Mouse (Mus musculus) fat pad, adult 2 months (tissue): ENCODE data around the gene Trpd52l3.
"Not testable (repeated sequence)": the region's sequence is repeated elsewhere in the genome, so short reads cannot be mapped to it uniquely, and the experiment has no call there.

ENCODE experiments used
- DNase-seq: peaks from one replicate; pipeline ENCODE4 v3.0.0-alpha.2; 2011; ENCODE audit warnings: low read depth, low spot score; ENCODE audit errors: extremely low read depth

The Trpd52l3 gene

DNA sequence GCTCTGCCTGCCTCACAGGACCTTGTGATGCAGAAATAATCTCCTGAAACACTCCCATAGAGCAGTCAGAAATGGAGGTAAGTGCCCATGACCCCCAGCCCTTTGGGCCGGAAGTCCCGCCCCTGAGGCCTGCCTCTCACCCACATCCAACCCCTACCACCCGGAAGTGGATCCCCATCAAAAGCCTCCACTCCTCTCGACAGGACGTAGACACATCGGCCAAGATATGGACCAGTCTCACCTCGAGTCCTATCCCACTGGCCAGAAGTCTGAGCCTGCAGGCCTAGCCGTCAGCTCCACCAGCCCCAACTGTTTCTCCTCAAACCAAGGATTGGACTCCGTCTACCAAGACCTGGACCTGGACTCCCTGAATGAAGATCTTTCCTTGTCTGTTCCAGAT is at the start of gene Trpd52l3:
Gene Trpd52l3, plus strand, starts transcription at position 170 of the 400 bp plus-strand sequence.
- no peak for DNase-seq

DNA sequence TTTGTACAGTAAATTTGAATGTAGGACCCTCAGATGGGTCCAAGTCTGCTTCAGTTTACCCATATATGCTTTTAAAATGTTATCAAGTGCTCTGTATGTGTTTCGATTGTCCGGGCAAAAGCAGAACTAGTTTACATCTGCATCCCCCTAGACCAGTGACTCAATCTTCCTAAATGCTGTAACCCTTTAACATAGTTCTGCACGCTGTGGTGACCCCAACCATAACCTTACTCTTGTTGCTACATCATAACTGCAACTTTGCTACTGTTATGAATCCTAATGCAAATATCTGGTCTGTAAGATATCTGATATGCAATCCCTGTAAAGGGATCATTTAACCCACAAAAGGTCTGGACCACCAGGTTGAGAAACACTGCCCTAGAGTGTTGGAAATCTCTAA is 49.8 kb upstream of the Trpd52l3 start:
- no peak for DNase-seq

DNA sequence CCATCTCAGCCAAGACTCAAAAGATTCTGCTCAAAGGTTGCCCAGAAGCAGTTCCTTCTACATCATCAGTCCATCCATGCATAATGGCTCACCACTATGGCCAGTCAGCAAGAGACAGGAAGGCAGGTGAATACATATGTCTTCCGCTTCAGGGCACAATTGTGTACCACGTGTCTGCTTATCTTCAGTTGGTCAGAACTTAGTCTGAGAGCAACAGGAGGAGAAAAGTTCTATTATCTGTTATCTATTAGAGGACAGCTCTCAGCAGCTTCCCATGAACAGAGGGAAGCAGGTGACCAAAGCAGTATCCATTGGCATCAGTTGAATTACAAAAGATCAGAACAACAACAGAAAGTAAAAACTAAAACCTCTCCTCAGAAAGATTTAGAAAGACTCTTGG is 48.1 kb upstream of the Trpd52l3 start:
- no peak for DNase-seq

DNA sequence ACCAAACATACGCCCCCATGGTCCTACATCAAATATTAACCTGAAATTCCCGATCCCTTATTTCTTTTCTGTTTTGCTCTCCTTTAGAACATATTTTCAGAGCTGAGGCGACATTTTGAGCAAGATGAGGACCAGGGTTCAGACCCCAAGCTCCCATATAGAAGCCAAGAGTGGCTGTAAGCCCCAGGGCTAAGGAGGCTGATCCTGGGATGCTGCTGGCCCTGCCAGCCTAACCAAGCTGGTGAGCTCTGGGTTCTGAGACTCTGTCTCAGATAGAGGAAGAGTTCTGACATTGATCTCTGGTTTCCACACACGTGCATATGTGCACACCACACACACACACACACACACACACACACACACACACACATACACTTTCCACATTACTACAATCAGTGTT is 42.7 kb upstream of the Trpd52l3 start:
- no peak for DNase-seq

DNA sequence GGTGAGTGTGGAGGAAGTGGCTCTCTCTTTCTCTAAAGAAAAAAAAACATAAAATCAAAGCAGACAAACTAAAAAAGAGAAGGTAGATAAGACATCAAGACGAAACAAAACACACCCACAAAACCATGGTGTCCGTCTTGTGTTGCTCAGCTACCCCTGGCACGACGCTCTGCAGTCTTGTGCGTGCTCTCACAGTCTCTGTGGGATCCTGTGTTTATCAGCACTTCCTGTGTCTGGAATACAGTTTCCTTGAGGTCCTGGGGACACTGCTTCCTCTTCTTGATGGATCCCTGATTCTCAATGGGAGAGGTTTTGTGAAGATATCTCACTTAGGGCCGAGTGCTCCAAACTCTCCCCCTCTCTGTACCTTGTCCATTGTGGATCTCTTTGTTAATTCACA is 41.7 kb upstream of the Trpd52l3 start:
- DNase-seq: no peak

DNA sequence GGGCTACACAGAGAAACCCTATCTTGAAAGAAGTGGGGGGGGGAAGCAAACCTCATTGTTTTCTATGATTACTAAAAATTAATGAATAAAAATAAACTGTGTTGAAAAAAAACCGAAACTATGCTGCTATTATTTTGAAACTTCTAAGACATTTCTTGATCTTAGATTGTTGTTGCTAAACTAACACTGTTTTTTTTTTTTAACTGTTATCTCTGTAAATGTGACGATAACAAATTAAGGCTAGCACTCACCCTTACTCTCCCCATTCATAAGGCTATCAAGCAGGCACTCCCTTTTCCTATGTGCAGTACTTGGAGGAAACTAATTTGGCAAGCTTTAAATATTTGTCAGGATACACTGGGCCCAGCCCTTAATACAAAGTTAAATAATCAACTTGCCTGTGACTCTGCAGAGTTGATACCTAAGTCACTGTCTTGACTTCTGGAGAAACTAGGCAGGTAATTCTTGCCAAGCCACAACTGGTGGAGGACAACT is 39.9 kb upstream of the Trpd52l3 start:
- DNase-seq: no peak

DNA sequence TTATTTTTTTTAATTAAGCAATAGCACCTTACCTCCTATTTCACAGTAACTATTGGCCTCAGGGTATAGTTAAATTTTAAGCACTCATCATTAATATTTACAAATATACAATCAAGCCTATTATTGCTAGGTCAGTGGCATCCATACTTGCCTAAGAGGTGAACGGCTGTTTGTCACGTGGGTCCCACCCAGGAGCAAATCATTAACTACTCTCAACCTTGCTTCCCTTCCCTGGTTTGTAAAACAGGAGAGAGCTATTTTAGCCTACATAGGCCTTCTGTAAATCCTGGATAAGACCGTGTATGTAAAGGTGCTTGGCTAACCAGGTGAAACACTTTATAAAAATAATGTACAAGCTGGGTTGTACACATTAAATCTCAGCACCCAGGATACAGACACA is 35.6 kb upstream of the Trpd52l3 start:
- no peak for DNase-seq

DNA sequence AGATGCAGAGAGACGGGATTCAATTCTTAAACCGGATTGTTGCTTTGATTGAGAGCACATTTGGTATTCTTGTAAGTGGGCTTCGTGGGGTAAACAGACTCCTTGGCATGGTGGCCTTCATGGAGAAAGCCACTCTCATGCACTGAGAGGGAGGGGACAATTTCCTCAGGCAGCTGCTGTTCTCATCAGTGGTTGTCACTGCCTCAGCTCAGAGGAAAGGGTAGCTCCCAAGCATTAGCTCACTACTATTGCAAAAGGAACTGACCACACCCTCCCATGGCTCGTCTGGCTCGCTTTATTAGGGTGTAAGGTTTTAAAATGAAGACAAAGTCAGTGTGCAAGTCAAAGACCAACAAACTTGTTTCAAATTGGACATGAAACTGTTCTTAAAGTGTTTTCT is 30.2 kb upstream of the Trpd52l3 start:
- no peak for DNase-seq

DNA sequence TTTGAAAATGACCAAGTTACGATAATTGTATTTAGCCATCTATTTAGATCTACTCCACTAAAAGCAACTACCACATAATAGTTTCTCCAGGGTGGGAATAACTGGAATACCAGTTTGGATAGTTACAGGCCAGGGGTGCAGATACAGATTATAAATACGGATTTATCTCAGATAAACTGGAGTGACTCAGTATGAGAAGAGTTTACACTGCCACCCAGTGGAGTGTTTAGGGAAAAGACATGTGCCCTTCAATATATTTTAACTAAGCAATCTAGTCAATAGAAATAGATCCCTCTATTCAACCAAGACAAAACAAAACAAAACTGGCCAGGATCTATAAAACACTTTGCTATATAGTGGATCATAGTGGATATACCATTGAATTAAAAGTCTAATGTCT is 24.7 kb upstream of the Trpd52l3 start:
- DNase-seq: no peak

DNA sequence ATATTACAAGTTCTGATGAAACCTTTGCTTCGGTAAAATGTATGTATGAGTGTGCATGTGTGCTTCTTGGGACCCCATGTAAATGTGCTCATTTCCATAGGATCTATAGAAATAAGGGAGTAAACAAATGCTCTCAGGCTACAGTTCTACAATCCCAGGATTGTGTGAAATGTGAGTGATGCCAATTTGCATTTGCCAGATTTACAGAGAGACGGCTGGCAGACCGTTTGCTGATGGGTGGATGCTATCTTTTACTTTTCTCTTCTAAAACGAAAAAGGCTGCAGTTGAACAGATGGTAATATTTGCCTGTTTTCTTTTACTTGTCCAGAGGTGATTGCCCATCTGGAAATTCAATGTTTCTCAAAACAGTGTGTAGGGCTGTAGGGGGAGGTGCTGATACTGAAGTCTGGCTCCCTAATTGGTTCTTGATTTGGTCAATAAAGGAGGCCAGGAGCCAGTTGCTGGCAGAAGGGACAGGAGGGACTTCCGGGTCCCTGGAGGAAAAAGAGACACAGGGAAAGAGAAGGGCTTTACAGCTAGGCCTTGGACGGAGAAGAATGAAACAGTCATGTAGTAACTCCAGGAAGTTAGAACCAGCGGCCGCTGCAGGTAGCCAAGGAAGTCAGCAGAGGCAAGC is 24.0 kb upstream of the Trpd52l3 start:
- DNase-seq: no peak

DNA sequence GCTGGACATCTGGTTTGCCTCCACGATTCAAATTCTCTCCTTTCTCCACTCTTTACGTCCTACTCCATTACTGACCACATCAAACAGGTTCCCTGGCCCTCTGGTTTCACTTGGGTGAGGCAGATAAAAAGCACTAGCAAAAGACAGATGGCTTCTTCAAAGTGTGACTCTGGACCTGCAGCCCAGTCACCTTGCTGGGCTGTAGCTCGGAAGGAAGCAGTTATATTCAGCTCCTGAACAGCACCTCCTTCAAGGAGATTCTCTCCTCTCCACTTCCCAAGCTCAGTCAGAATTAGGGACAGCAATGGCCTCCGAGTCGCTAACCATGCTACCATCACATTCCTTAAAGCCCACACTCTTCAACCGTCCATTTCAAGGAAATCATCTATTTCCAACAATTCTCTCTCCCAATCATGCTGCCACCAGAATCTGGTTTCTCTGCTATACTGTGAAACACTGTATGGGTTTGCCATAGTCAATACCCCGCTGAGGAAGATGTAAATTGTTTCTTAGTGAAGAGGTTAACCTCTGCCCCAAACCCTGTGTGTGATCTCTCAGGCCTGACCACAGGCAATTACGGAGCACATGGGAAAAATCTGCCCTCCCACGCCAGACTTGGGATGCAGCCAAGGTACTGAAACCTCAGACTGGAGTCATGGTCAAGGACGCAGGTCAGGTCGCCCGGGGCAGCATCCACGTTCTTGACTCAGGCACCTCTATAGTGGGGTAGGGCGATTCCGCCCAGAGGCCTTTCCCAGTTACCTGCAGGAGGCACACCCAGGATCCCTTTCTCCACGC is 19.2 kb upstream of the Trpd52l3 start:
- no peak for DNase-seq

DNA sequence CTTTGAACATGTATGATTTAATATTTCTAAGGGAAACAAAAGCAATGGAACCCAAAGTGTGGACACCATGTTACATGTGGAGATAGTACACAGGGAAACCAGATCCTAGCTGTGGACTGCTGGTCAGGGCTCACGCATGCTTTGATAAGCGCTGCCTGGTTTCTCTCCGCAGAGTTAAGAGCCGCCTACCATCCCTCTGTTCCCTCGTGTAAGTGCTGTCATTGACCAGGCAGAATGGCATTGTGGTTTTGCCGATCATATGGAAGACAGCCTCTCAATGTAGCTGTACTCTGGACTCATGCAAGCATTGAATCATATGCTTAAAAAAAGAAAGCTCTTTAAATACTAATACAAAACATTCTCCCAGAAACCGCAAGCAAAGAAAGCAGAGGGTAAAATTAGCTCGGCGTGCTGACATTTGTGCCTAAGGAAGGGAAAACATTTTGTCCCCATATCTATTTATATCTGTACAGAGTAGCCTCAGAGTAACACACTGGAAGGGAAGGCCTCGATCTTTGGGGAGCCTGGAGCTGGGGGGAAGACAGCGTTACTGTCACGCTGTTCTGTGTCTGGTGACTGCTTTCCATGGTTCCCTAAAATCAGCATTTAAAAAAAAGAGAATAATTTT is 17.0 kb upstream of the Trpd52l3 start:
- DNase-seq: no peak

DNA sequence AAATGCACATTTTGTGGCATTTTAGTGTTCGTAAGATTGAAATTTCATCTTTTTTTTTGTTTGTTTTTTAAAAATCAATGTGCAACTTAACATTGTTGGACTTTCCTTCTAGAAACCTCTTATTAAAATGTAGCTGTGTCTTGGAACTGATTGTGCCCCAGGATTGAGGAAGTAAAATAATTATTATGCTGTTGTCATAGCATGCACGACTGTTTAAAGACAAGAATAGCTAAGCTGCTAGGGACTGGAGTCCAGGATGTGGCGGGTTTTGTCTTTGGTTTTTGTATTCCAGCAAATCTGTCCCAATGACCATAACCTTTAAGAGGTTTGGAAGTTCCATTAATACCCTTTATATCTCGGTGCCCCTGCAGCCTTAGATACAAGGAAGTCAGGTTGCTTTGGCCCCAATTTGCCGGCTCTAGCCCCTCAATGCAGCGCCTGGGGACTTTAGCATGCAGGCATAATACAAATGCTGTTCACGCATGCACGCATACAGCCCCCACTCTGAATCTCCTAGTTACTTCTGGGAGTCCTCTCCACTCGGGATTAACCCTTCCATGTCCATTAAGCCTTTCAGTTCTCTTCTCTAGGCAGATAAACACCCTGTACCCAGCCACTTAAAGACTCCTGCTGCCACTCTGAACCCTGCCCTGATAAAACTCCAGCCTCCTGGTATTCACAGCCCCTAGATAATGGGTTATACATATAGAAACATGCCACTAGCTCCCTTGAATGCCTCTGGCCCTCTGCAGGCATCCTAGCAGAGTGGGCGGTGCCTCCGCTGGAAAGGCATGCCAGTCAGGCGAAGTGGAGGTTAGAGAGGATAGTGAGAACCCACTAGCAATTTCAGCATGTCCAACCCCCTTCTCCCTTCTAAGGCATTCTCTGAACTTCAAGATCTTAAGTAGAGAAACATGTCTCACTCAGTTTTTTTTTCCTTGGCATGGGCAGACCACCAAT is 2.9 kb upstream of the Trpd52l3 start:
- DNase-seq: no peak

DNA sequence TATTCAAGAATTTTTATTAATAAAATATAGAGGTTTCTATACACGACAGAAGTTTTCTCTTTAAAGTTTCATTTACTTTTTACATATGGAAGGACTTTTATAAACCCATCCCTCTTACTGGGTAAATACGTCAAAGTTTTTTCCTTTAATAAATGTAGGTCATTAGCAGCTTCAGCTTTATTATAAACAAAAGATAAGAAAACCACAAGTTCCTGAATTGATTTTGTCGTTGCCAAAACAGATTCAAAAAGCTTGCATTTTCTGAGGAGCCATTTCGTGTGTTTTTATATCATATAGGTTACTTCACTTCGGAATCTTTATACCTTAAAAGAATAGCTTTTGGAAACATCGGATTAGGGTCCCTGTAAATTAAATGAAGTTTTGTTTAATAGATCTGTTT is 2.0 kb upstream of the Trpd52l3 start:
- DNase-seq: no peak

DNA sequence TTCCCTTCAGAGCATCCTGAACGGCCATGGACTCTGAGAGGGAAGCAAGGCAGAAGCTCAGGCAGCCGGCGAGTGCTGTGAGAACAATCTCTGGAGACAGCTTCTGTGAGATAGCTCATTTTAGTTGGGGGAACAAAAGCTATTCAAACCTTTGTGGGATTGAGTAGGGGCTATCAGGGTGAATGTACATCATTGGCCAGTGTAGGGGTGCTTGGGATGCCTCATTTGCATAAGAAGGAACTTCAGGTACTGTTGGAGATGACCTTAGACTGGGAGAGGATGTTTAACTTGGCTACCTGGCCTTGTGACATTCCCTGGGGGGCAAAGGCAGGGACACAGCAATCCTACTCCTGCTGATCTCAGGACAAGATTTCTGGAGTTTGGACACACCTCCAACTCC is 2.8 kb downstream of the Trpd52l3 start:
- DNase-seq: no peak

DNA sequence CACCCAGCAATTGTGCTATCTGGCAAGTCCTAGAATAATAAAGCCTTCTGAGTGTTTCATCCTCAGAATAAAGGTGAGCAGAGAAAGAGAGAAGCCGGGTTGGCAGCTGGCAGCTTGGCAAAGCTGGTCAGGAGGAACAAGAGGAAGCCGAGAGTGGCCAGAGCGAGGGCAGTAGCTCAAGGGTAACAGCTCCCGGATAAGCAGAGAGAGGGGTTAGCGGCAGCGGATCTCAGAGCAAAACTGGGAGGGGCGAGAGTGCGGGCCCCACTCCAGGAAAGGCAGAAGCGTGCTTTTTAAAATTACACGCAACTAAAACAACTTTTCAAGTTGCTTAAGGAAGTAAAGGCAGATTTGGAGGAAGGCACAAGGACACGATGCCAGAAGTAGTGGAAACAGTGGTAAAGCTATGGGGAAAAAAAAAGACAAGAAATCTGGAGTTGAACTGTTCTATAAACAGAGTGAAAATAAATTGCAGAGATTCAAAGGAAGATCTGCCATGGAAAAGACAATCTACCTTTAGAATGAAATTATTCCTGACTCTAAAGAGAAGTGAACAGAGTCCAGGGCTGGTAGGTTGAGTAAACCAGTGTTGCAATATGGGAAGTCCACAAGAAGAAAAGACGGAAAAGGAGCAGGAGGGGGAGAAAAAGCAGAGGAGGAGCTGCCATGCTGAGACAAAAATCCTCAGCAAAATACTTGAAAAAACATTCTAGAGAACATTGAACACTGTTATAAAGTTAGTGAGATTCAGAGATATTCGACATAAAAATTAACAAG is 7.1 kb downstream of the Trpd52l3 start:
- DNase-seq: no peak

DNA sequence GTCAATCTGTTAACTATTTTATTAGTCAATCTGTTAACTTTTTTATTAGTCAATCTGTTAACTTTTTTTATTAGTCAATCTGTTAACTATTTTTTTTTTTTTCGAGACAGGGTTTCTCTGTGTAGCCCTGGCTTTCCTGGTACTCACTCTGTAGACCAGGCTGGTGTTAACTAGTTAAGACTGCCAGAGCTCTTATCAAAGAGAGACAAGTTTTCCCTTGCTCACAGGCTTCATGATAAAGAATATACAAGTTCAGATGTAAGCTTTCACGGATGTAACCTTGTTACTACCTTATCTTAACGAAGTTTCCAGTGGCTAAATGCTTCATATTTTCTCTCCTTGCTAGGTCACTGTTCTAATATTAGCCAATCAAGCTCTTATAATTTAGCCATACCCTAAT is 10.7 kb downstream of the Trpd52l3 start:
- no peak for DNase-seq

DNA sequence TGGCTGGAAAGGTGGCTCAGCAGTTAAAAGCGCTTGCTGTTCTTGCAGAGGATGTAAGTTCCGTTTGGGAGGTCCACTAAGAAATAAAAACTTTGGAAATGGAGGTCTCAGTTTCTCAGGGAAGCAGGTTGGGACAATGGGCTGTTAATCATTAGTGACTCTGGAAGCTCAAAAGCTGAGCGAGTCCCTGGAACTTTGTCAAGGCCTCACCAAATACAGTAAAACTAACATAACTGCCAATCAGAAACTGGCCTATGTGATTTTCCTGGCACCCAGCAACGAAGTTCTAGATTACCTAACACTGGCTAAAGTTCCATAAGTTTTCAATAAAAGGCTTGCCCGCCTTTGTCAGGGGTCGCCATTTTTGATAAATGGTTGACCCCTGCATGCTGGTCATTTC is 12.6 kb downstream of the Trpd52l3 start:
- no peak for DNase-seq

DNA sequence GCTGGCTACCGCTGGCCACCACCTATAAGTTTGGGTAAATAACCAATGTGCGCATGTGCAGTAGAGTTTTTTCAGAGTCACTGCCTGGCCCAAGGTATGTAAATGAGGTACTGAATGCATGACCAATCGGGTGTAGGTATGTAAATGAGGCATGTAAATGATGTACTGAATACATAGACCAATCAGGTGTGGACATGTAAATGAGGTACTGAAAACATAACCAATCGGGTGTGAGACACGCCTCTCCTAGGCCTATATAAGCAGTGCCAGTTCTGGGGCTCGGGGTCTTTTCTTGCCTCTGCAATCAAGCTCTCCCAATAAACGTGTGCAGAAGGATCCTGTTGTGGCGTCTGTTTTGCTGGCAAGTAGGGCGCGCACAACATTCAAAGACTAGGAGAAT is 19.8 kb downstream of the Trpd52l3 start:
- DNase-seq: not testable (repeated sequence)

DNA sequence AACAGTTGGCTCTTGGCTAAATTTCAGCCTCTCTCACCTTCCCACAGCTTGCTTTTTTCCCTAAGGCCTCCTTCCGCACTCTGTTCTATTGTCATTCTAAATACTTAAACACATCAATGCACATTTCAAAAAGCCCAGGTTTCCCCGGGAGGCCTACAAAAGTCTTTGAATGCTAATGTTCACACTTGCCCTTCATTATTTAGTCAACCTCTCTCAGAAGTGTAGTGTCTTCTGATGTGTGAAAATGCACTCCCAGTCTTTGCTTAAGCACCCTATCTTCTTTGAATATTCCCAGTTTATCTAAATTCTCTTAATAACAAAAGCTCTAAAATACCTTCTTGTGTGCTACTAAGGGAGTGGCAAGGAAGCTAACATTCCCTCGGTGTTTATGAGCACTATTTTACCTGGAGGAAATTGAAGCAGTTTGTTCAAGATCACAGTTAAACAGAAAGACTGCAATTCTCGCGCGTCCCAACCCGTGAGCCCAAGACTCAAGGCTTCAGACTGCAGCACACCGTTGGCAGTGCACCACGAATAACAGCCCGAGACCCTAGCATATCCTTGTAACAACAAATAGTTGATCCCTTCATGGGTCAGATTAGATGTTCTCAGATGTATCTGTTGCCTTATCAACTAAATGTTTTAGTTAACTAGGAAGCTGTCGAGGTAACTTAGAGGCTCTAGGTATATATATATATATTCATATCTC is 25.6 kb downstream of the Trpd52l3 start:
- DNase-seq: no peak
